Mouse (Mus musculus) lung, postnatal 10 days (tissue): ENCODE measurements at regions not wholly inside any gene's neighbourhood (a gene's known extent, or its start where the extent isn't known, plus 50 kb on each side); places are given as distances from the start of the nearest gene placed in this dataset.
A peak's percentile ranks its signal among the peaks of the same experiment; 100 is the strongest.
"Not testable (repeated sequence)": the region's sequence is repeated elsewhere in the genome, so short reads cannot be mapped to it uniquely, and the experiment has no call there.

Source experiments
- DNase-seq: peaks from one replicate; pipeline ENCODE4 v3.0.0; 2021

GRCm38 (mm10) chr5:7428291-7428690 lies 83.7 kb upstream of the Zfp804b start:
- DNase-seq: no peak

DNA sequence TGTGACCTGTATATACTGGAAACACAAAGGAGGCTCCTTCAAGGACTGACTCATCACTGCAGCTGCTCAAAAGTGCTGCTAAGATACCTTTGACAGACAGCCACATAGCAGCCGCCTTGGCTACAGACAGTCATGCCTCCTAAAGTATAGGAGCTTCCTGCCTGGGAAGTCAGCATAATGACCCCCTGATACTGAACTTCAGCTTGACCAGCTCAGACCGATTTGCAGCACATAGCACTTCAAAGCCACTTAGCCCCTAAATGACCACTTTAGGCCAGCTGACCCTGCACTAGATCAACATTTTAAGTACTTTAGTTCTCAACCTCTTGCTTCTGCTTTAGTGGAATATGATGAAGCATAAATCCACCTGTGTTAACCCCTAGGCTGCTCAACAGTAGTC lies 91.9 kb upstream of the Zfp804b start:
- DNase-seq: peak; percentile 38

GRCm38 (mm10) chr5:7448001-7448400 lies 103.4 kb upstream of the Zfp804b start:
- no peak for DNase-seq

GRCm38 (mm10) chr5:7454896-7455295 lies 110.3 kb upstream of the Zfp804b start:
- no peak for DNase-seq

DNA sequence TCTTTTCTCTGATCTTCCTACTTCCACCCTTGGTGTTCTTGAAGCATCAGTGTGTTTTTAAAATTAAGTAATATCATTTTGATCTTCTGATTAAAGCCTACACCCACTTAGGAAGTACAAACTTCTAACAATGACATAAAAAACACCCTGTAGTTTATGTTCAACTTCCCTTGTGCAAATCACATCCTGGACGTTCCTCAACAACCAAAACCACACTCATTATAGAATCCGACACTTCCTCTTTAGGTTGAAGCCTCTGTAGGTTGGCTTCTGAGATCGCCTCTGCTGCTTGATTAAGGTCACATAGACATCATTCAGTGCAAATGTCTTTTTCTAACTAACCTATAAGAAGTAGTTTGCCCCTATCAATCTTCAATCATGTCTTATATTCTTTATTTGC lies 112.5 kb upstream of the Zfp804b start:
- no peak for DNase-seq

- DNase-seq: no peak
Measured at GRCm38 (mm10) chr5:7489150-7489549, 144.6 kb upstream of the Zfp804b start.

- no peak for DNase-seq
Measured at GRCm38 (mm10) chr5:7489602-7490001, 145.0 kb upstream of the Zfp804b start.

DNA sequence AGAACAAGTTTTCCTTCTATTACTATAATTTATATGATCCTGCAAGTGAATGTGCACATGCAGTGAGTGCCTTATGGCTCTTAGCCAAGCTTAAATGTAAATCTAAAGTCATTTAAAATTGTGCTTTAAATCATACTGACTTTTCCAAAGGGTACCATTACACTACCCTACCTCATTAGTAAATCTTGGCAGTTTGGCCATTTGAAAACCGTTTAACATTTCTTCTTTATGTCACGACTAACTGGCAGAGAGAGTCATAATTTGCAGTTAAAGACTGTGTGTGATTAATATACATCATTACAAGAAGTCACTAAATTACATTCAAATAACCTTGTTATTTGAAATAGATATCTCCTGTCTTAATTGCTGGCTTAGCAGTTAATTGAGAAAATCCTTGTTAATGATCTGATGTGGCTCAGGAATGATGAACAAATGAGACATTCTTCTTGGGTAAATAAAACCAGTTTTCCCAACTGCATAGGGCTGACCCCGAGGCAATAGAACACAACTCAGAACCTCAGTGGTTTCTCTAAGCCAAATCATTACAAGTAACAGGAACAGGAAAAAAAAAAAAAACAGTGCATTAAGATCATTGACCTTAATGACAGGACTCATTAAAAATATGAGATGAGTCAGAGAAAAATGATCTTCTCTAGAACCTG lies 173.1 kb upstream of the Zfp804b start:
- DNase-seq: no peak

GRCm38 (mm10) chr5:7532686-7533199 lies 188.2 kb upstream of the Zfp804b start:
- no peak for DNase-seq

GRCm38 (mm10) chr5:7539812-7540645 lies 195.5 kb upstream of the Zfp804b start:
- no peak for DNase-seq

DNA sequence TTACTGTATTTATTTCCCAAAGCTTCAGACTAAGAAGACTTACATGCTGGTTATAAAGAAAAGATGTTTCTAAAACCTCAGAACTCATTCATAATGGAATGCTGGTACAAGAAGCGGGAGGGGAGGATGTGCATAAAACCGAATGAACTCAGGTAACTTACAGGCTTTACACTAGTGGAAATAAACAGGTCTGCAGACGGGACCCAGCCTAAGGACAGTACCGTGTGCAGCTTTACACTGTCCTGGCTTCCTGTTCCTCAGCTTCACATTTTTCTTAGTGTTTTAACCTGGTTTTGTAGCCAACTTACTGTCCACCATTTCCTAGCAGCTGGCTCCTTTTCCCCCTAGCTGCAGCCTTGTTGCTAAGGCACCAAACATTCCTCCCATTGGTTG lies 196.1 kb upstream of the Zfp804b start:
- no peak for DNase-seq

- DNase-seq: no peak
Measured at GRCm38 (mm10) chr5:7543857-7544256, 199.3 kb upstream of the Zfp804b start.

GRCm38 (mm10) chr5:7580413-7580812 lies 235.9 kb upstream of the Zfp804b start:
- no peak for DNase-seq

DNA sequence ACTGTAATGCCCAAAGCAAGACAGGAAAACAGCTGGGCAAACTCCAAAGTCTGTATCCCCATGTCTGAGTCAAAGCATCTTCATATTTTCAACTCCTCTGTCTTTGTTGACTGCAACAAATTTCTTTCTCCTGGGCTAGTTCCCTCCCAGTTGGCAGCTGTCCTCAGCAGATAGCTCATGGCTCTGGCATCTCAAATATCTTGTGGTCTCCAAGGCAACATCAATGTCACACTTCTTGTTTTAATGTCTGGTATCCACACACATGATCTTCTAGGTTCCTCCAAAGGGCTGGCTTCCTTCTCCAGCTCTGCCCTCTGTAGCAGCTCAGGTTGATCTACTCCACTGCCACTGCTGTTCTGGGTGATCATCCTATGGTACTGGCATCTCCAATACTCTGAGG lies 242.0 kb upstream of the Zfp804b start:
- no peak for DNase-seq

DNA sequence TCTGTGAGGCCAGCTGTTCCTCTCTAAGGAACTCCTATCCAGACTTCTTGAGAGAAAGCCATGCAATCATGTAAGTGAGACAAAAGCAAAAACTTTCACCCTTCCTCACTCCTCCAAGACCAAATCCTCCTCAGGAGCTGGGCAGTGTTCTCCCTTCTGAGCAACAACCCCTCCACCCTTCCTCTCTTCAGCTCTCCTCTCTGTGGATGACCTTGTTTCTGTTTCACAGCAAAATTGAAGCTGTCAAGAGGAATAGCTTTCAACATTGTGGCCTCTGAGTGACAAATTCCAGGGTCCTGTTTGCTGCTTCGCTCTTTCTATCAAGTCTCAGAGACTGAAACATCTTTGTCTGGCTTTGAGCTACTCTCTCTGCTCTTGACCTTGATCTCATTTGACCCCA lies 255.9 kb upstream of the Zfp804b start:
- DNase-seq: no peak

DNA sequence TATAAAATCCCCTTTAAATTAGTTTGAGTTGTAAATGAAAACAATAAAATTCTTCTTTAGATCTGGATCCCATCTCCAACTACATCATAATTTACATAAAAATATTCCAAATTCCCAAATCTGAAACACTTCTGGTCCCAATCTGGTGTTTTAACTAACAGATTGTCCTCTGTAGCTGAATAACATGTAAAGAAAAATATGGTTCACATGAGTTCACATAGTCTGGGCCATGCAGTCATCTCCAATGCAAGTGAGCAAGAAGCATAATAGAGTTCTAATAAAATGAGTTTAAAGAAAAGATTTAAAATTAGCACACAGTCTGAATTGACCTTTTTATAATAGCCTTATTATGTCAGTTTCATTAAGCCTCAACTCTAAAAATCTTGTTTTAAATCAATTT lies 263.0 kb upstream of the Zfp804b start:
- no peak for DNase-seq

DNA sequence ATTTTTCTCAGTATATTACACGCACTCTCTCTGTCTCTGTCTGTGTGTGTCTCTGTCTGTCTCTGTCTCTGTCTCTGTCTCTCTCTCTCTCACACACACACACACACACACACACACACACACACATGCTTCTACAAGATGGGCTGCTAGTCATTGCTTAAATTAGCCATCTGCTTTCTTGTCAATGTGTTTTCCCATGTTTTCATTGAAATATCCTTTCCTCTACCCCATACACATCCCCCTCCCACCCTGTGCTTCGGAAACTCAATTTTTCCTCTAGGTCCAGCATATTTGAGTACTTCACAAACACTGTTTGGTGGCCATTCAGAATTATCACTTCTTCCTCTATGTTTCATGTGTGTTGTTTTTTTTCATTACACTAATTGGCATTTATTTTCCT lies 263.4 kb upstream of the Zfp804b start:
- no peak for DNase-seq

DNA sequence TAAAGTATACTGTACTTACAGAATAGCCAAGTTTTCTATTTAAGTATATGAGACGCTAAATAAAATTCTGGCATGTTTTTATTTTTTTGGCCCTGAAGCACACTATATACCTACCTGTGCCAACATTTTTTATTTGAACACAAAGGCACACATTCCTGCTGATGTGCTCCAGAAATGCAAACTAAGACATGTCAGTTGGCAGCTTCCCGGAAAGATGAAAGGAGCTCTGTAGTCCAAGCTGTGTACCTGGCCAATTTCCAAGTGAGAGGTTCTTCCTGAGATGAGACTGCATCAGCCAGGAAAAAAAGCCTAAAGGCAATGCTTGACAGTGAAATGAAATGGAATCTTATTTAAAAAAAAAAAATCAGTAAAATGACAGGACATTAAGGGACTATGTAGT lies 305.0 kb upstream of the Steap4 start:
- DNase-seq: no peak

GRCm38 (mm10) chr5:7701776-7702175 lies 258.5 kb upstream of the Steap4 start:
- no peak for DNase-seq

DNA sequence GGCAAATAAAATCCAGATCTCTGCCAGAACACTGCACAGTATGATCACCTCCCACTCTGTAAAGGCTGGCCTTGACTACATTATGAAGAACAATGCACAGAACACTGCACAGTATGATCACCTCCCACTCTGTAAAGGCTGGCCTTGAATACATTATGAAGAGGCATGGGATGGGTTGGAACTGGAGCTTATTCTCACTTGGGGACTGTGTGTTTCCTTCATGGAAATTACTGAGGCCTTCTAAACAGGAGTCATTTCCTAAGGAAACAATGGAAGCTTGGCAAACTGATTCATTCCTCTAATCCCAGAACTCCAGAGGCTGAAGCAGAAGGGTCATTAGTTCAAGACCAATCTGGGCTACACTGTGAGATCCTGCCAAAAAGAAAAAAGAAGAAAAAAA lies 240.7 kb upstream of the Steap4 start:
- DNase-seq: no peak

DNA sequence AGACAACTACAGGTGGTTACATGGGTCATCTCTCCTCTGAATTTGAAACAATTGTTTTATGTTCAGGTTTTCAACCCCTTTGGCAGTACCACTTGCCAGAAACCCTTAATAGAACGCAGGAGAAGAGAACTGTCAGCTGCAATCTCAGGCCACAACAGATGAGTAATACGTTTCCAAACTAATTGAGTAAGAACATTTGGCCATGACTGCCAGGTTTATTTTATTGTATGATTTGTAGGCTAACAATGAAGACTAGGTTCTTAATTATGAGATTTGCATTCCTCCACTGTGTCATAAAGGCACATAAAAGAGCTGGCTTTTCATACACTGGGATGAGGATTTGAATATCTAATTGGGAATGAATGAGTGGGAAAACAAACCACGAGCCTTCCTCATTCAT lies 240.2 kb upstream of the Steap4 start:
- no peak for DNase-seq

- DNase-seq: no peak
Measured at GRCm38 (mm10) chr5:7720688-7721087, 239.6 kb upstream of the Steap4 start.

GRCm38 (mm10) chr5:7732566-7732965 lies 227.7 kb upstream of the Steap4 start:
- DNase-seq: not testable (repeated sequence)

GRCm38 (mm10) chr5:7779827-7780226 lies 180.4 kb upstream of the Steap4 start:
- DNase-seq: no peak
